Comparison of ENCODE assay signal across 9 mouse cellular contexts in genomic region chr17:32676040-32676635, GRCm38 (mm10). TPM values are rescaled to one million over a fixed set of nuclear protein-coding genes. Genes with fewer than 3 reads are reported as not detected.
DNase-seq lines count a peak whose midpoint lies in the region; ATAC-seq and TF ChIP-seq lines count a peak whose summit lies in the region.
"Had no signal": no experiment of that assay in that cellular context is flagged by ENCODE, and none has a peak within 500 bp of the region (broad histone marks: within the 10 kb centered on the region; RNA-seq: fewer than 3 reads in every experiment).

No protein-coding gene starts in this region.

- no peak overlapping the region for H3K9ac ChIP-seq in limb, embryonic 12.5 days (replicated peaks)
- no peak overlapping the region for H3K9ac ChIP-seq in forebrain, postnatal 0 days

- H3K9me3 ChIP-seq in limb, embryonic 12.5 days: no peaks in the 10 kb centered on the region
- no peaks in the 10 kb centered on the region for H3K9me3 ChIP-seq in limb, embryonic 10.5 days (replicated peaks)
- no peaks in the 10 kb centered on the region for H3K9me3 ChIP-seq in forebrain, postnatal 0 days (ENCODE audit: low read length)

- H3K4me3 ChIP-seq in limb, embryonic 12.5 days (replicated peaks): no peak overlapping the region
- no peak overlapping the region for H3K4me3 ChIP-seq in limb, embryonic 10.5 days
- H3K4me3 ChIP-seq in forebrain, postnatal 0 days (ENCODE audit: low read depth, low read length): no peak overlapping the region

- H3K4me1 ChIP-seq in limb, embryonic 12.5 days (replicated peaks): no peaks in the 10 kb centered on the region
- H3K4me1 ChIP-seq in limb, embryonic 10.5 days: 0 out of 2 replicates have a peak, but pooled peaks cover 3% of the 10 kb centered on the region
- H3K4me1 ChIP-seq in forebrain, postnatal 0 days (ENCODE audit: insufficient read depth): no peaks in the 10 kb centered on the region

- ATAC-seq in limb, embryonic 12.5 days (ENCODE audit: insufficient number of reproducible peaks, insufficient read depth, low FRiP score, low TSS enrichment, low read depth): no peak
- peak; percentile 45 for ATAC-seq in forebrain, postnatal 0 days
- peak; percentile 46 for ATAC-seq in megakaryocyte progenitor cell, adult 5-6 weeks (replicated peaks; ENCODE audit: poor library complexity)

- H3K27me3 ChIP-seq in limb, embryonic 12.5 days: no peaks in the 10 kb centered on the region
- no peaks in the 10 kb centered on the region for H3K27me3 ChIP-seq in limb, embryonic 10.5 days (ENCODE audit: low read depth, poor library complexity, severe bottlenecking)
- H3K27me3 ChIP-seq in forebrain, postnatal 0 days (ENCODE audit: insufficient read depth, low read length): no peaks in the 10 kb centered on the region

- DNase-seq in limb, embryonic 10.5 days (ENCODE audit: low spot score): no peak
- peak; percentile 16 for DNase-seq in forebrain, postnatal 0 days
- peak; percentile 42 for DNase-seq in thymus, postnatal 14 days
- DNase-seq in spleen, adult 12 weeks (ENCODE audit: low spot score): no peak
- DNase-seq in adrenal gland, adult 18-20 months (ENCODE audit: low spot score in 2 of 2): no peak
- no peak for DNase-seq in layer of hippocampus, postnatal 36 days

- H3K36me3 ChIP-seq in limb, embryonic 12.5 days: no peaks in the 10 kb centered on the region
- H3K36me3 ChIP-seq in limb, embryonic 10.5 days: no peaks in the 10 kb centered on the region
- no peaks in the 10 kb centered on the region for H3K36me3 ChIP-seq in forebrain, postnatal 0 days (ENCODE audit: insufficient read depth)

- TF ChIP-seq CTCF in forebrain, postnatal 0 days (IDR thresholded peaks at IDR 0.05; ENCODE audit: low read depth): no peak

- H3K4me2 ChIP-seq in limb, embryonic 12.5 days: peak overlapping the region; percentile 13; the same call in 1 of the 2 replicates
- H3K4me2 ChIP-seq in forebrain, postnatal 0 days (ENCODE audit: low read depth): 0 out of 2 replicates have a peak overlapping the region, but pooled peaks have one; percentile 5

- WGBS in limb, embryonic 12.5 days: 38% methylated on average over 21 of the region's 21 CpGs
- 42% methylated on average over 21 of the region's 21 CpGs for WGBS in limb, embryonic 10.5 days
- 44% methylated on average over 21 of the region's 21 CpGs for WGBS in forebrain, postnatal 0 days

- H3K27ac ChIP-seq in limb, embryonic 12.5 days: no peak overlapping the region
- H3K27ac ChIP-seq in limb, embryonic 10.5 days: no peak overlapping the region
- no peak overlapping the region for H3K27ac ChIP-seq in forebrain, postnatal 0 days (ENCODE audit: low read depth, low read length)

RNA-seq across cellular contexts. Expression of gene Cyp4f15, which starts 9.3 kb away (rescaled TPM):
- polyA plus RNA-seq in limb, embryonic 12.5 days (2016; fragmentation: Nextera tagmentation; extraction: Ambion mirVana): 0.23 and 0.70 TPM in 2 replicates
- polyA plus RNA-seq in limb, embryonic 10.5 days (2016; fragmentation: Nextera tagmentation; extraction: Ambion mirVana): 0.75 and 0.98 TPM in 2 replicates
- total RNA-seq in forebrain, postnatal 0 days (2014; rRNA removed): 4.2 and 9.0 TPM in 2 replicates
- 1.6 and 2.9 TPM in 2 replicates for polyA plus RNA-seq in forebrain, postnatal 0 days (2015; fragmentation: Nextera tagmentation; extraction: Ambion mirVana)
- not detected in 2 replicates for total RNA-seq in megakaryocyte progenitor cell, adult 5-6 weeks (2015)
- not detected in 2 replicates for total RNA-seq in megakaryocyte progenitor cell, adult 5-6 weeks (2017)
- 1 to 10 TPM; 2.3 to 6.1 TPM for total RNA-seq in adrenal gland, adult 18-20 months (2021)
- 10 to 100 TPM; 16.7 to 20.8 TPM for total RNA-seq in layer of hippocampus, postnatal 36 days (2021)

RNA-seq across cellular contexts. Expression of gene Cyp4f40, which starts 17.4 kb away (rescaled TPM):
- not detected in 2 replicates for polyA plus RNA-seq in limb, embryonic 12.5 days (2016; fragmentation: Nextera tagmentation; extraction: Ambion mirVana)
- not detected in 2 replicates for polyA plus RNA-seq in limb, embryonic 10.5 days (2016; fragmentation: Nextera tagmentation; extraction: Ambion mirVana)
- not detected in 2 replicates for total RNA-seq in forebrain, postnatal 0 days (2014; rRNA removed)
- 0.16 TPM in 1 of 2 replicates, not detected in the other for polyA plus RNA-seq in forebrain, postnatal 0 days (2015; fragmentation: Nextera tagmentation; extraction: Ambion mirVana)
- not detected in 2 replicates for total RNA-seq in megakaryocyte progenitor cell, adult 5-6 weeks (2015)
- total RNA-seq in megakaryocyte progenitor cell, adult 5-6 weeks (2017): not detected in 2 replicates
- total RNA-seq in adrenal gland, adult 18-20 months (2021): under 1 TPM in 1 of 2 experiments, not detected in 1; 0.17 TPM
- not detected for total RNA-seq in layer of hippocampus, postnatal 36 days (2021)
- total RNA-seq: liver, adult 2 months had no signal
- polyA plus RNA-seq: liver, adult 2 months had no signal

RNA-seq across cellular contexts. Expression of gene Cyp4f37, which starts 55.0 kb away (rescaled TPM):
- polyA plus RNA-seq in limb, embryonic 12.5 days (2016; fragmentation: Nextera tagmentation; extraction: Ambion mirVana): not detected in 2 replicates
- not detected in 2 replicates for polyA plus RNA-seq in limb, embryonic 10.5 days (2016; fragmentation: Nextera tagmentation; extraction: Ambion mirVana)
- total RNA-seq in forebrain, postnatal 0 days (2014; rRNA removed): not detected in 2 replicates
- polyA plus RNA-seq in forebrain, postnatal 0 days (2015; fragmentation: Nextera tagmentation; extraction: Ambion mirVana): 0.44 TPM in 1 of 2 replicates, not detected in the other
- not detected in 2 replicates for total RNA-seq in megakaryocyte progenitor cell, adult 5-6 weeks (2015)
- total RNA-seq in megakaryocyte progenitor cell, adult 5-6 weeks (2017): not detected in 2 replicates
- total RNA-seq in adrenal gland, adult 18-20 months (2021): not detected
- total RNA-seq in layer of hippocampus, postnatal 36 days (2021): not detected
- total RNA-seq: liver, adult 2 months had no signal
- polyA plus RNA-seq: liver, adult 2 months had no signal

Comparison
In these comparisons a context has a peak if more than half of its experiments do, and no peak if none do; other contexts are left out.
1. DNase-seq: peak in forebrain, postnatal 0 days (single experiment) and thymus, postnatal 14 days (single experiment); none in limb, embryonic 10.5 days (single experiment), spleen, adult 12 weeks (single experiment), adrenal gland, adult 18-20 months (0 of 2) and layer of hippocampus, postnatal 36 days (0 of 2).